Mouse (Mus musculus) embryo, embryonic 9.5 days (tissue): ENCODE data around the gene Olfr1246.
"Not testable (repeated sequence)": the region's sequence is repeated elsewhere in the genome, so short reads cannot be mapped to it uniquely, and the experiment has no call there.

Source experiments
- DNase-seq: peaks from one replicate; pipeline ENCODE4 v3.0.0-alpha.2; 2017; ENCODE audit errors: extremely low spot score

The Olfr1246 gene

GRCm38 (mm10) chr2:89593057-89593456 is at the start of gene Olfr1246:
TSS of gene Olfr1246 (minus strand) at chr2:89593157.
- no peak for DNase-seq

- DNase-seq = no peak
Observed at GRCm38 (mm10) chr2:89634883-89635282, 41.9 kb upstream of the Olfr1246 start, which contains the start of gene Olfr1249. TSS of gene Olfr1249 (minus strand) at chr2:89634983.

DNA sequence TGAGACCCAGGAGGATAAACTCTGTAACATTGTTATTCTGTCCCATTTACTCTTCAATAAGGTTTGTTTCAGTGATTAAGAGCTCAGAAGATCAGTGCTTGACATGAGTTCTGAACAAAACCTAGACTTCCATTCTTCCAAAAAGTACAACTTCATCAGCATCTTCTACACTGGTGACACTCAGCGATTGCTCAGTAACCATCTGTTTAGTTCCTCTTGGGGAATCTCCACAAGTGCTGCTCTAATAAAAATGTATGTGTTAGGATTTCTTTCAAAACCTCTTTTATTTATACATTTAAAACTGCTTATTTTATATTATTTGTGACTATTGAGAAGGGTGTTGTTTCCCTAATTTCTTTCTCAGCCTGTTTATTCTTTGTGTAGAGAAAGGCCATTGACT is 25.2 kb upstream of the Olfr1246 start, which contains the start of gene Olfr1248:
TSS of gene Olfr1248 (minus strand) at position 101 of the 400 bp plus-strand sequence.
- DNase-seq = not testable (repeated sequence)

- no peak for DNase-seq
Observed at GRCm38 (mm10) chr2:89614030-89614429, 21.1 kb upstream of the Olfr1246 start, which contains the start of gene Olfr1247. TSS of gene Olfr1247 (minus strand) at chr2:89614130.

DNA sequence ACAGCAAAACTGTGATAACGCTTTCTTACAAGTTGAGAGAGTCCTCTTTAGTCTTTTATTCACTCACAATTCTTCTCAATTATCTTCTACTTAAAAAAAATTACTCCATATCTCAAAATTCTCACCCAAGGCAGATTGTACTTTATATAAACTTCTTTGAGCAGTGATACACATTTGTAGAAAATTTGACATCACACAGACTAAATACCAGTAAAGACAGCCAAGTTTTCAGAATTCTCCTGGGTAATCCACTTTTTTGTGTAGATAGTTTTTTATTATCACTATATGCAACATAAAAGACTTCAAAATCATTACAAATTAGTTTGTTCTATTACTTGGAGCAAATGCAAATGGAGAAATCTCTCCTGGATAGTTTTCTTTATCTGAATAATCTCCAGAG is 14.6 kb downstream of the Olfr1246 start, which contains the start of gene Olfr1245:
TSS of gene Olfr1245 (minus strand) at position 101 of the 400 bp plus-strand sequence.
- no peak for DNase-seq

GRCm38 (mm10) chr2:89562706-89563105 is 30.3 kb downstream of the Olfr1246 start:
- not testable (repeated sequence) for DNase-seq

GRCm38 (mm10) chr2:89544516-89544915 is 48.4 kb downstream of the Olfr1246 start:
- no peak for DNase-seq

GRCm38 (mm10) chr2:89539923-89540322 is 53.0 kb downstream of the Olfr1246 start:
- no peak for DNase-seq
